Mouse (Mus musculus) ovary, adult 18-20 months (tissue): ENCODE measurements around the gene Cog7.

Experiments
- DNase-seq: peaks from one replicate; pipeline ENCODE4 v3.0.0; 2022; ENCODE audit warnings: low spot score, mixed read lengths

Cog7 gene

GRCm38 (mm10) chr7:121899311-121899710 is 82.2 kb downstream of the Cog7 start:
- DNase-seq = no peak

DNA sequence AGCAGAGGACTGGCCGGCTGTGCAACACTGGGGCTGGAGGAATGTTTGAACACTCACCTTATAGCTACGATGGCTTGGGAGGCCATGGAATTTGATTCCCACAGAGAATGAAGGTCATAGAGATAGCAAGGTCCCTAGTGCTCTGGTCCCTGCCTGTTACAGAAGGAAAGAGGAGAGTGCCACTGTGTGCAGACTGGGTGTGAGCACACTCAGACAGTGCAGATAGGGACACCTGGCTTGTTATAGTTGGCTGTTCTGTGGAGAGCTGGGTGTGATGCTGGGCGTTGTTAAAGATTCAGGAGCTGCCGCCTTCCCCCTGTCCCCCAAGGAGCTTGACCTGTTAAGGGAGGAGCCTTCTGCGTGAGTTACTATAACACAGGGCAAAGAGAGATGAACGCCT is 84.8 kb downstream of the Cog7 start:
- no peak for DNase-seq

GRCm38 (mm10) chr7:121890636-121891360 is 90.7 kb downstream of the Cog7 start:
- DNase-seq = no peak

- DNase-seq = no peak
Measured at GRCm38 (mm10) chr7:121880246-121880645, 101.3 kb downstream of the Cog7 start.

DNA sequence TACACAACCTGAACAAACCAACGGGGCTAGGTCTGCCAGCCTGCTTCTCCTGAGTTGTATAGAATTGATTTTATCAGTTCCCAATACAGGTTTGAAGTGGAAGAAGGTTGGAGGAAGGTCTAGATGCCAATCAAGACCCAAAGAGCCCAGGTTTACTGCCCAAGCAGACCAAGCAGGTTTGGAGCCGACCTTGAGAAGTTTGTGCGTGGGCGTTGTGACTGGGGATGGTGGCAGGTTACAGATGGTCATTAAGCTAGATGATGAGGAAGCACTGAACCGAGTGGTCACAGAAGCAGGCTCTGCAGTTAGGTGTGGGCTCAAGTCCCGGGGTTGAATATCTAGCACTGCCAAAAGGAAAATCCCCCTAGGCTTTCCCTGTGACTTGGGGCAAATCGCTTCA is 106.7 kb downstream of the Cog7 start:
- DNase-seq = no peak

DNA sequence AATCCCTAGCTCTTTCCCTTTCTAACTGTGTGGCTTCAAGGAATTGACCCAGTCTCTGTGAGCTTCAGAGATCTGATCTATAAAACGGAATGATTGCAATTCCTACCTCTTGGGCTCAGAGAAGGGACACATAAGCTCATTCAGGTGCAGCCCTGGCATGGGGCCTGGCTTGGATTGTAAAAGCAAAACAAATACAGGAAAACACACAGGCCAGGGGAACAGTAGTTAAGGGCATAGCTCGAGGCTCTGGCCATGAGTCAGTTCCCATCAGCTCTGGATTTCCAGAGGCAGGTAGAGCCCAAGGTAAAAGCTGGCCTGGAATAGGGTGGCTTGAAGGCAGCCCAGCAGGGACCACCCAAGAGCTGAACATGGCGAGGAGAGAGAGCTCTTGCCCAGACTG is 107.5 kb downstream of the Cog7 start:
- no peak for DNase-seq

DNA sequence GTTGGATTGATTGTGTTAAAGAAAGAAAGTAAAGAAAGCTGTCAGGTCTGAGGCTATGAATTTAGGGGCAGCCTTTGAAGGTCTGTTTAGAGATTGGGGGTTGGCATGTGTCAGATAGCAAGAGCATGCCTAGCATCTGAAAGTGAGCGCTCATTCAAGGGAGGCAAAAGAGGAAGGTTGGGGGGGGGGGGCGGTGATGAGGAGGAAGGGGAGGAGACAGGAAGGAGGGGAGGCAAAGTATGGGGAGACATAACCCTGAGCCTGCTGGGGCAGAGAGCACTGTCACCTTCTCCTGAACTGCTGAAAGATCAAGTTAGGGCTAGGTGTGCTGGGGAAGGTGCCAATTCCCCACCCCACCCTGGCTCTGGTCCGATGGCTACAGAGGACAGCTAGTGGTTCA is 109.9 kb downstream of the Cog7 start:
- DNase-seq = no peak

- no peak for DNase-seq
Measured at GRCm38 (mm10) chr7:121864858-121865585, 116.5 kb downstream of the Cog7 start, which contains the start of gene Scnn1b. Gene Scnn1b (plus strand): TSS chr7:121865038.

DNA sequence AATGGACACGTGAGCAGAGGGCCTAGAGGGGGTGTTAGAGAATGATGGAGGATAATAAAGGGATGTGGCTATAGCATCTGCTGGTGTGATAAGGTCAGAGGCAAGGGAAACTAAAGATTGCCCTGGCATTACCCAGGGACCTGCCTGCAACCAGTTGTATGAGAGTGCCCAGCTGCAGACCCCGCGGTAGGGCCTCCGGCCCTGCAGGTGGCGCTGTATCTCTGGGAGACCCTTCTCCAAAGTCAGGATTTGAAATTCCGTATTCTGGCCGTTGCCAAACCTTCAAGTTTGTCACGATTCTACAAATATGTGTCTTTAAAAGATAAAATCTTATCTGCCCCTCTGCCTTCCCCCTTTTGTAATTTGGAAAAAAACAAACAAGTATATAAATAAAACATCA is 122.6 kb downstream of the Cog7 start:
- DNase-seq = no peak

DNA sequence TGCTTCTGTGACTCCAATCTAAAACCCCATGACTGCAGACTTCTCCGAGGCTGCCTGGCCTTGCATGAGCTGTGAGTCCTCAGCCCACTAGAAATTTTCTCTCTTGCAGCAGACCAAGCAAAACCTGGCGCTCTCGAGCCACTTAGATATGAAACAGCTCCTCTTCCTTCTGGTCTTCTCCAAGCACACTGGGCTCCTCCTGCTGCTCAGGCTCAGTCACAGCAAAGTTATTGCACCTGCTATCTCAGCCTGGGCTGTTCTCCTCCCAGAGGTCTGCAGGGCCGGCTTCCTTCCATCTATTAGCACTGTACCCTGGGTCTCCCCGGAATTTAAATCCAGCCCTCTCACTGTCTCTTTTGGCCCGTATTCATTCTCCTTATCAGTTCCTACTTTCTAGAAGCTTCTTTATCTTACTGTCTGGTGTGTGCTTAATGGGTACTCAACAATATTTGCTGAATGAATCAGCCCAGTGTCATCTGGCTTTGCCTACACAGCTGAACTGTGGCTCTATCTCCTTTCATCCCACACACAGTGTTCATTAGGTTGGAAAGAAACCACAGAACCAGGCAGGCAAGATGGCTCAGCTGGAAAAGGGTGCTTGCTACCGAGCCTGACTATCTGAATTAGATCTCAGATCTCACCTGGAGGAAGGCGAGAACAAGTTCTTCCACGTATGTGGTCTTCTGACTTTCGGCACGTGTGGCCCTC is 124.2 kb downstream of the Cog7 start:
- DNase-seq = no peak

DNA sequence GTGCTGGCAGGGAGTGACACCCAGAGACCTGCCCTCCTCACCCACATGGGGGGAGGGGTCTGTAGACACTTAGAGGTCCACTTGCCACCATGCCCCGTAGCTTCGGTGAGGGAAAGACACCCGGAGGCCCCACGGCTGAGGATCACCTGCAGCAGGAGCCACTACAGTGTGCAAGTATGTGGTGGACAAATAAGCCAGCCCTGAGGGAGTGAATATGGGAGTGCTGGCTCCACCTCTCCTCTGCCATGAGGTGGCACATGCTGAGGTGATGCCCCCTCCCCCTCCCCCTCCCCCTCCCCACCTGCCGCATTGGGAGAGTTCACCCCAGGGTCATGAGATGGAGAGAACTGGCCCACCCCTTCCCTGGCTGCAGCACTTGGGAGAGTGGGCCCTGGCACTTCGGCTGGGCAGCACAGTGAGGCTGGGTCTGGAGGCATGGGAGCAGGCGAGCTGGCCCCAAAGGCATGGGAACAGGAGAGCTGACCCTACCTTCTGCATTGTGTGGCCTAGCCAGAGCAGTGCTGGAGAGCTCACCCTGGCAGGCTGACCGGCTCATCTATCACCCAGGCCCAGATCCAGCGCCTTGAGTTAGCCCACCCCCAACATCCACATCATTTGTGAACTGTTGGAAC is 132.9 kb downstream of the Cog7 start:
- no peak for DNase-seq

DNA sequence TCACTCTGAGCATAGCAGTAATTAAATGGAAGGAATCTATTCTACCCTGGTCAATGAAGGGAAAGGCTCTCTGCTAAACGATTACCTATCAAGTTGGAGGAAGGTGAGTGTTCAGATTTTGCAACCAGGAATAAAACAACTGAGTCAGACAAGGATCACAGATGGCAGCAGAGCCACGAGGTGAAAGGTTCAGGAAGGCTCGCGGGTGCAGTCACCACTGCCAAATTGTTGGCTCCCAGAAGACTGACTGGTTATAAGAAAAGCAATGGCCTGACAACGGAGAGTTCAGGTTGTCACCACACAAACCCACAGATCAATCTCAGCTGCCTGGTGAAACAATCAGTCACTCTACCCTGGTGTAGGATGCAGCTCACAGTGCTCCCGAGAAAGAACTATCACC is 135.5 kb downstream of the Cog7 start:
- no peak for DNase-seq

DNA sequence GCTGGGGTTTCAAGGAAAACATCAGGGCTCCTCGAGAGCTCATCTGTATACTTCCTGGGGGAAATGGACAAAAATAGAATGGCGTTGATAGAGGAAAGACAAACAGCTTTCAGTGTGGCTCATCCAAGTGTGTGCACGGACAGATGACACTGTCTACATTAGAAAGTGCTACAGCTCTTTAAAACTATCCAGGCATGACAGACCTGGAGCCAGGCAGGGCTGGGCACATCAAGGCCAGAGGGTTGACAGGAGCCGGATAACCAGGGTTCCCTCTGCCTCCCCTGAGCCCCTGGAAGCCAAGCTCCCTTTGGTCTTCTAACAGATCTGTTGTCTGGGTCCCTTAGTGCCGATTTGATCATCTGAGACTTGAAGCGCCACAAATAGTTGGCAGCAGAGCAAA is 139.3 kb downstream of the Cog7 start:
- DNase-seq = no peak

DNA sequence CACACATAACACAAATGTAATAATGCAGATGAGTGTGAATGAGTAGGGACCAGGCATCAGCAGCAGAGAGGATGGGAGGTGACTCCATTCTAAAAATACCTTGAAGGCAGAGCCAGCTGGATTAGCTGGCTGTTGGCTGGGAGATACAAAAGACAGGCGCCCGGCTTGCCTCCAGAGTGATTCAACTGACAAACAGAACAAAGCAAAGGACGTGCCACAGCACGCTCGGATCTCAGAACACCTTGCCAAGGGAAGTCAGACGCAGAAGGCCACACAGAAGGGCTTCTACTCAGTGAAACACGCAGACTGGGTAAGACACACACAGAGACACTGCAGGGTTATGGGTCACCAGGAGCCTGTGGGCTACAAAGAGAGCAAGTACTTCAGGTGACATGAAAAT is 140.7 kb downstream of the Cog7 start:
- DNase-seq = no peak

GRCm38 (mm10) chr7:121836827-121837226 is 144.7 kb downstream of the Cog7 start:
- DNase-seq = no peak

DNA sequence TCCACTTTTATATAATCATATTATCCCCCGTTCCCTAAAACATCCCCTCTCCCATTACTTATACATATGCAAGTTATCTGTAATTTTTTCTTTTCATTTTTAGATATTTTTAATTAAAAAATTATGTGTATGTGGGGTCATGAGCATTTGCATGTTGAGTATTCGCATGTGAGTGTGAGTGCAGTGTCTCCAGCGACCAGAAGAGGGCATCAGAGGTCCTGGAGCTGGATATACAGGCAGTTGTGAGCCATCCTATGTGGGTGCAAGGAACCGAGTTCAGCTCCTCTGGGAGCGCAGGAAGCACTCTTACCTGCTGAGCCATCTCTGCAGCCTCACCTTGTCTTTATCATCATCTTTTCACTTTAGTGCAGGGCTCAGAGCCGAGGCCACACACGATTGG is 146.1 kb downstream of the Cog7 start:
- DNase-seq = no peak
